Mouse (Mus musculus): ENCODE data around the gene Gstcd. TPM values are rescaled to one million over a fixed set of nuclear protein-coding genes. Genes with fewer than 3 reads are reported as not detected.

The Gstcd gene
- polyA plus RNA-seq (2012; rRNA removed): 3.8 and 5.1 TPM in 2 replicates

DNA sequence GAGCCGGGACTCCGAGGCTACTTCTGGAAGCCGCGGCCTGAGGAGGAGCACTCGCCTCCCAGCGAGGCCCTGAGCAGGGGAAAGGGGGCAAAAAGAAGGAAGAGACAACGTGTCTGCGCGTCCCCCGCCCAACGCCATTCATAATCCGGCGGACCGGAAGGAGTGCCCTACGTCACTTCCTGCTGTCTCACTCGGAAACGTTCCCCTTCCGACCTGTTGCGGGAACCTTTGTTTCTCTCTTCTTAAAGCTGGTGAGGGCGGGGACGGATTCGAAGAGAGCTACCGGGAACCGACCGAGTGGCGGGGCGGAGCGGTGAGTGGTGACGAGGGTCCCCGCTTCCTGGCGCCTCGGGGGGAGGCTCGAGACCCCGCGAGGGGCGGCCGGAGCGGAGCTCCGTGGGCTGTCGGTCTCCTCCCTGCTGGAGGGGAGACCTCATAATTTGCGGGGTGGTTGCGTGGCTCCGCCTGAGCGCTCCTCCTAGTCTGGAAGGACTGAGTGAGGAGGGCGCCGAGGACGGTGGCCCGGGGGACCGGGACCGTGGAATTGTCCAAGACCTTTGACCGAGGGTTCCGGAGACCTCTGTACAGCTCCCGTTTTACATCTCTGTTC lies at the start of gene Gstcd, which contains the start of gene Ints12:
Gene Gstcd, minus strand, starts transcription at position 370 of the 610 bp plus-strand sequence.
Gene Ints12, plus strand, starts transcription at position 177 of the 610 bp plus-strand sequence.
- DNase-seq (ENCODE audit: low read depth): peak; percentile 46

DNA sequence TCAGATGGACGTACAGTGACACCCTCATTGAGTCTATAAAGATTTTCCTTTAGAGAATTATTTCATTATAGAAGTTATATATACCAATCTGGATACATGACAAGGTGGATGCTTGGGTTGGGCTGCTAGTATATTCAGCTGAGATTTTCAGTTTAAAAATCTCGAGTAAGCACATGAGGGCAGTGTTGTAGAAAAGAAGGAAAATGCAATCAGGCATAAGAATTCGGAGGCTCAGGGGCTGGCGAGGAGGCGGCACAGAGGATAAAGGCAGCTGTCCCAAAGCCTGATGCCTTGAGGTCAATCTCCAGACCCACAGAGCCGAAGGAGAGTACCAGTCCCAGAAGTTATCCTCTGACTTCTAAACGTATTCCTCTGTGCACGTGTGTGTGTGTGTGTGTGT lies 40.8 kb upstream of the Gstcd start:
- no peak for DNase-seq (ENCODE audit: low read depth)

DNA sequence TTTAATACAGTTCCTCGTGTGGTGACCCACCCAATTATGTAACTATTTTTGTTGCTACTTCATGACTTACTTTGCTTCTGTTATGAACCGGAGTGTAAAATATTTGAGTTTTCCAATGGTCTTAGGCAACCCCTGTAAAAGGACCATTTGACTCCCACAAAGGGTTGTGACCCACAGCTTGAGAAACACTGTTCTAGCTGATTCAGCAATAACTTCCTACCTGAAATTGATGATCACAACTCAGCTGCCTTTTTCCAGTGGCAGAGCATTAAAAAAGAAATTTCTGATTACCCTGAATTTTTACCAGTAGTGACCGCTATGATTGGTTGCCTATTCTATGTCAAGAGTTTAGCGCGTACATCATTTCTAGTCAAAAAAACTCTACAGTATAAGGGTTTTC lies 39.5 kb upstream of the Gstcd start:
- DNase-seq (ENCODE audit: low read depth): no peak

DNA sequence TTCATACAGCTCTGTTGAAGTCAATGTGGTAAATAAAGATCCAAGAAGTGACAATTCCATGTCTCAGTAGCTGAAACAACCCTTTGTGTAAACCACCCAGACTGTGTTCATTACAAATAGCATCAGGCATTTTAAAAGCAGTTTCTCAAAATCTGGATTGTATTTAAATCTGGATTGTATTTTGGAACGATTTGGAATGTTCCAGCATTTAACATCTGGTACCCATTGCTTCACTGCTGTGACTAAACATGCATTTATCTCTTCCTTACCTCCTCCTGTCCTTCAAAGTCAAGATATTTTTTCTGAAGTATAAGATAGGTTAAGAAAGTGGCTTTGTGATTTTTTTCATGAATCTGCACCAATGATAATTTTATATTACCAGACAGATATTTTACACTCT lies 21.4 kb upstream of the Gstcd start:
- no peak for DNase-seq (ENCODE audit: low read depth)

DNA sequence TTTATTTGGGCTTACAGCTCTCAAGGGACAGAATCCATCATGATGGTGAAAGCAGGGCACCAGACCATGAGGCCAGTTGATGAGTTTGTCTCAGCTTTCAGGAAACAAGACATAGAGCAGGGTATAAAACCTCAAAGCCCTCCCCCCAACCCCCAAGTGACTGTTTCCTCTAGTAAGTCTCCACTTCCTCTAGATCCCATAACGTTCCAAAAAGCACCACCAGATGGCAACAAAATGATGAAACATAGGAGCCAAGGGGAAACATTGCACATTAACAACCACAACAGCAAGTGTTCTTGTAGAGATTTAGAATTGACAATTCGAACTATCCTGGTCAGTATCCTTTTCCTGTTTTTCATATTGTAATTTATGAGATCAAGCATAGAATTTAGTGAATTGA lies 19.9 kb upstream of the Gstcd start:
- DNase-seq (ENCODE audit: low read depth): no peak

DNA sequence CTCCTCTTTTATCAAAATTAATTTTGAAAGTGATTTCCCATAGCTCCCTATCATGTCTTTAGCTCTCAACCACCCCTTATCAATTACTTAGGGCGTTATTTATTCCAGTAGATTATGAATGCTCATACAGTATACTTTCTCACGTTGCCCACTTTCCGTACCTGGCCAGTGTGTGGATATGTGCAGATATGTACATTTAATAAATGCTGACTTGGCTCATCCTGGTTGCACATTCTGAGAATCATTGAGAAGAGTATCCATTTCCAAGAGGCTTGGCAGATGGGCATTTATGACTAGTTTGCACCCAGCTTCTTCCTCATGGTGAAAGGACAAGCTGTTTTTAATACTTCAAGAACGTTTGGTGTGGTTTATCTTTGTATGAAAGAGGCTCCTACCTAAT lies 18.0 kb upstream of the Gstcd start:
- no peak for DNase-seq (ENCODE audit: low read depth)

DNA sequence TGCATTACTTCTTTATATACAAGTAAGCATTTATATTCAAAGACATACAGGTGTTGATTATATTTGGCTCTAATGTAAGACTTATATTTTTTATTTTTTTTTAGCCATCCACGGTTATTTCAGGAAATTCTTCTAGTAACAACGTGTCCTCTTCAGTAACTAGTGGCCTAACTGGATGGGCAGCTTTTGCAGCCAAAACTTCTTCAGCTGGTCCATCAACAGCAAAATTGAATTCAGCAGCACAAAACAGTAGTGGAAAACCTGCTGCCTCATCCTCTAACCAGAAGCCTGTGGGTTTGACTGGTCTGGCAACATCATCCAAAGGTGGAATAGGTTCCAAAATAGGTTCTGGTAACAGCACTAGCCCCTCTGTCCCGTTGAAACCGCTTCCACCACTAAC lies 16.9 kb upstream of the Gstcd start:
- DNase-seq (ENCODE audit: low read depth): no peak

DNA sequence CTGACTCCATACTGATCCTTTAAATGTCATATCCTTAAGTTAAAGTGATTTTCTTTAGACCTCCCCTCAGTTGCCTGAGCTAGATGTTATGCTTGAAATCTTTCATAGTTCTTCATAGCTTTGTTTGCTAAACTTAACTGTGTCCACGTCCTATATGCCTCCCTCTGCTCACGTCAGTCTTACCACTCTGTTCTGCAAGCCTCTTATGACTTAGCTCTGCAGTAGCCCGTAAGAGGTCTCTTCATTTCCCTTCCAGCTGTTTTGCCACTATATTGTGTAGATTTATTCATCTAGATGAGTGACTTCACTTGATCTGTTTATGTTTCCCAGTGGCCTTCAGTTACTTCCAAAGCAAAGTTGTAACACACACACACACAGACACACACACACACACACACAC lies 12.6 kb upstream of the Gstcd start:
- no peak for DNase-seq (ENCODE audit: low read depth)

DNA sequence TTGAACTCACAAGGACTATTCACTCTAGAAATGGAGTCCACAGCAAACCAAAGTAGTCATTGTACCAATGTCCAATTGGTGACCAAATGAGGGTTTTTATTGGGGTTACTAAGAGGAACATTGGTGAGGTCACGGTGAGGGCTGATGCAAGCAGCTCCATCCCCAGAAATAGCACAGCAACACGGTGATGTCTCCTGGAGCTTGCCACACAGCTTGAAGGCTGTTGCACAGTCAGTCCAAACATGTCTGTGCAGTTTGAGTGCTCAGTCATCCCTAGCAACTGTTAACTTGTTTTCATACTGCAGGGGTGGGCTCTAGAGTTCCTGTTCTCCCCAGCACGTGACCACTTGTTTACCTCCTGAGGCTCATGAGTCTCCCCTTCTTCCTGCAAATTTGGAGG lies 11.9 kb upstream of the Gstcd start:
- no peak for DNase-seq (ENCODE audit: low read depth)

DNA sequence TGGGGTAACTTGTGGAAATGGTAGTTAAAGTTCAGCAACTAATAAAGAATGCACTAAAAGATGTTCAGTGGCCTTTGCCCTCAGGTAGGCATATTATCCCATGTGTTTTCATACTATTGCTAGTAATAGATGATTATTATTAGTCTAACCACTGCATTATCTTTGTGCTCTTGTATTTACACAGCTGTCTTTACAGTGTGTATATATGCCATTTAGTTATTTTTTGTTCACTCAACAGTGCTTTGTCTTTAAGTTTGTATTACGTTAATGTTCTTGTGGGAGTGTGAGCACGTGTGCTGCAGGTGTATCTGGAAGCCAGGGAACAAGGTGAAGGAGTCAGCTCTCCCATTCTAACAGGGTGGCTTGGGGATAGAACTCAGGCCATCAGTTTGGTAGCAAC lies 7.1 kb upstream of the Gstcd start:
- DNase-seq (ENCODE audit: low read depth): no peak

DNA sequence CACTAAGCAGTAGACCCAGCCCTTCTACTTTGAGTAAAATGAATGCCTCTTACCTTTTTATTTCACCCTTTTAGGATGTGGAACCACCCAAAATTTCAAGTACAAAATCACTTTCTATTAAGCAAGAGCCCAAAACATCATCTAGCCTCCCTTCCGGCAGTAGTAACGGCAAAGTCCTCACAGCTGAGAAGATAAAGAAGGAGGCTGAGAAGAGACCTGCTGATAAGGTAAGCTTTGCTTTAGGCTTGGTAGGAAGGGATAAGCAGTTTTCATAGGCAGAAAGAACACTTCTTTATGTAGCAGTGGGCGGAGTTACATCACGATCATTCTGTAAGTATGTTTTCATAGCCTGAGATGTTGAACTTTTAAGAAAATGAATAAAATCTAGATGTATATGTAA lies 6.5 kb upstream of the Gstcd start:
- DNase-seq (ENCODE audit: low read depth): no peak

DNA sequence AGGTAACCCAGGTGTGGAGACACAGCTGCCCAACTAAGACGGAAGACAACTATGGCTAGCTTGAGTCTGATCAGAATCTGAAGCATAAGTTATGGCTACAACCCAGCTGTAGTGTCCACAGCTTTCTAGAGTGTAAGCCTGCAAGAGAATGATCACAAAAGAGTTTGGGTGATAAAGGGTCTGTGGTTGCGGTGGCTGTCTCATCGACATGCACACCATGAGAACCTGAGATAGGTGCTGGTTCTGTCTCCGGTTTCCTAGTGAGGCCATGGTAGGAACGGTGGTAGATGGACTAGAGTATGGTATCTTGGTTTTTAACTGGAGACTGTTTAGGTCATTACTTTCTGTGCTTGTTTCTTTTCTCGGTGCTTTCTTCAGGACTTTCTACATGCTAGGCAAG lies 6.1 kb upstream of the Gstcd start:
- no peak for DNase-seq (ENCODE audit: low read depth)

DNA sequence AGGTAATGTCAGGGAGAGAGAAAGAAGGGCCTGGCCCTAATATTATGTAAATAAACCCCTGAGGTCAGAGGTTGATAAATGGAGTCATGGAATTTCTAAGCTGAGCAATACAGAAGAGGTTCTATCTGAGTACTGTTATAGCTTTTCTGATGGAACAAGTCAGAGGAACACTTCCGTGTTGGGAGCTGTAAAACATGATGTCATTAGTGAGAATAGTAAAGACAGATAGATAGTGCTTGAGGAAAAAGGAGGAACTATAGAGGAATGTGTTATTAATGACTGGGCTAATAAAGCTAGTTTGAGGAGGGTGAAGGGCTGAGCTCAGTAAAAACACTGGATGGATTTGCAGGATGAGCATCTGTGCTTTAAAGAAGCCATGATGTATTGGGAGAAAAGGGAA lies 2.5 kb upstream of the Gstcd start:
- DNase-seq (ENCODE audit: low read depth): no peak

DNA sequence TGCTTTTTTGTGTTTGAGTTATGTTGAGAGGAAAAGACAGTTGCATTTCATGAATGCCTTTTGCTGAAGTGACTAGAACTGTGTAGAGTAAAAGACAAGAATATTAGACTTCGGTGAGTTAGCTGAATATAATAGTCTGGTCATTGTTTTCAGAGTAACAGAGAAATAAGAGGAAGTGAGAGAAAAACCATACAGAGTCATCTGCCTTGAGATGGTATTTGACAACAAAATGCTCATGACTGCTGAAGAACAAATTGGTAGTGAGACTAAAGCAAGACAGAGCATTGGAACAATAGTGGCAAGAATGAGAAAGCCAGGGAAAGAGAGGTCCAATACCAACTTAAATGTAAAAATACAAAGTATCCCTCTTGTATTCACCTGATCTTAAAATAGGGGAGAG lies 1.1 kb upstream of the Gstcd start:
- no peak for DNase-seq (ENCODE audit: low read depth)

DNA sequence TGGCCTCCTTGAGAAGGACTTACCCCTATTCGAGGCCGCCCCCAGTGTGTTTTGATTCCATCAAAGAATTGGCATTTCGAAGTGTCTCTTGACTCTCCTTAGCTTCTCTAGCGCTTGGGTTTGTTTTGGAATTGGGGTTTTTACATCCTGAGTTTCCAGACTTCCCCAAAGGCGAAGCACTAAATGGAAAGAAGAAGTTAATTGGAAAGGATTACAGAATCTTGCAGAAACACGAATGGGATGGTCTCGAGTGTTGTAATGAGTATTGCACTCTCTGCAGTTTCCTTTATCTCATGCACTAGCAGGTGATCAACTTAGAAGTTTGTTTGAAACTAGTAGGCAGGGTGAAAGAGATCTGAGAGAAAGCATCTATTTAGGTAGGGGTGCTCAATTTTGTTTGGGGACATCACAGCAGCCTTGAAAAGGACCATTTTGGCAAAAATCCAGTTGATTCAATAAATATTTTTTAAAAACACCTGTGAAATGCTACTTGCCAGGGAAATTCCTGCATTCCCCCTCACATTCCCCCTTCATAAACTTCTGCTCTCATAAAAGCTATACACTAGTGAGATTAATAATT lies 531 bp upstream of the Gstcd start:
- DNase-seq (ENCODE audit: low read depth): no peak

DNA sequence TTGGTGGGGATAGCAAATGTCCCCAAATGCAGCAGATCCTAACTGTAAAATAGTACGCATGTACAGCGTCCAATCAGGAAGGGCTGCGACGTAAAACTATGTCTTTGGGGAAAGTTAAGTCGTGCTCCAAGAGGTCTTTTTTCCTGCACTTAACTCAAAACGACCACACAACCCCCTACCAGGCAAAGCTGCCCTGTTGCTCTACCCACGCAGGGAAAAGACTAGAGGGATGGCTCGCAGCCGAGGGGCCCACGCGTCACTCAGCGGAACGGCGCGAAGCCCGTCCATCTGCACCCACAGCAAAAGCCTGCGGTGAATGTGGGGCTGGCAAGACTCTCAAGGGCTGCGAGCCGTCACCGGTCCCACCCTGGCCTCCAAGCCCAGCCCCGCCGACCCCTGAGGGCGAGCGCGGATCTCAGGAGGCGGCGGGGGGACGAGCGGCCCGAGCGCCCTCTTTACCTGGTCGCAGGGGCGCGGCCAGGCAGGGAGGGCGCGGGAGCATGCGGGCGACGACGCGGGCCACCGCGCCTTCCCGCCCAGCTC lies 641 bp downstream of the Gstcd start:
- no peak for DNase-seq (ENCODE audit: low read depth)

DNA sequence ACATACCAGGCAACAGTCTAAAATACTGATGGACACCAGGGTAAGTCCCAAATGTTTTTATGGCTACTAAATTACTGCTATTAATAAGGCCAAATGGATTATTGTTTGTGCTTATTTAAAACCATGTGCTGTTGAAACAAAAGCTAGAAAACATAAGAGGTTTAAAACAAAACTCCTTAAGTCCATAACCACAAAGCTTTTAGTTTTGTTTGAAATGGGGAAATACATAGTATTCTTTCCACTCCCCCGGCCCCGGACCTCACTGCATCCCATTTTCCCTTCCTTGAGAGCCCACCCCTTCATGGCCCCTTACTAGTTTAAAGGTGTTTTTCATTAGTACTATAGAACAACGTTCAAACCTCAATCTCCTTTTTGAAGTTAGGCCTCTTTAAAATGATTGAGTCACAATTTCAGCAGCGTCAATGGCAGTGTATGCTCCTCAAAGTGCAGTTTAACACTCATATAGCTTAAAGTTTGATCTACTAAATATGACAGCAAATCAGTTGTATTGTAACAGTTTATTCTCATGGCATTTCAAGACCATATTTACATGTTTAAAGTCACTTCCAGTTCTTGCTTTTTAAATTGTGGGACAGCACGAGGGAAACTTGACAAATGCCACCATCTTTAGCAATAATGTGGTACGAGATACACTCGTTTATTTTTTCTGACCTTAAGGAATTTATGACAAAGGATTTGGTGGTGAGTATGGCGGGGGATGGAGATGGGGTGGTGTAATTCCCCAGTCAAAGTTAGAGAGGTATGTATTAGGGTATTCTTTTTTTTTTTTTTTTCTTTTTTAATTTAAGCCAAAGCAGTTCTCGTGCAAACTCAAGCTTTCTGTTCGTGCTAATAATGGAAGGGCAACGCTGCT lies 1.3 kb downstream of the Gstcd start:
- DNase-seq (ENCODE audit: low read depth): no peak

DNA sequence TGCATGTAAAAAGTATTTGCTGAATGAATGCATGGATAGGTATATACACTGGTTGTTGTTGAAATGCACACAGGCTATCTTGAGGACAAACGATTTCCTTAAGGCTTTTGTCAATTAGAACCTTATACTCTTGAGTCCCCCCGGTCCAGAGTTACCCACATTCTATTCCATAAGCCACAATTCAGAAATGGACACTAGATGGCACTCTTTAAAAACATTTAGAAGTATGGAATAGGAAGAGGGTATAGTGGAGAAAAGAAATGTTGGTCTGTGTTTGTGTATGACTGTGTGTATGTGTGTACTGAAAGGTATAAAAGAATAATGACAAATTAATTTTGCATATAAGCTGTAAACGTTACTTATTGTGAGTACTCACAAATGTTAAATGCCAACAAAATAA lies 6.0 kb downstream of the Gstcd start:
- DNase-seq (ENCODE audit: low read depth): no peak

DNA sequence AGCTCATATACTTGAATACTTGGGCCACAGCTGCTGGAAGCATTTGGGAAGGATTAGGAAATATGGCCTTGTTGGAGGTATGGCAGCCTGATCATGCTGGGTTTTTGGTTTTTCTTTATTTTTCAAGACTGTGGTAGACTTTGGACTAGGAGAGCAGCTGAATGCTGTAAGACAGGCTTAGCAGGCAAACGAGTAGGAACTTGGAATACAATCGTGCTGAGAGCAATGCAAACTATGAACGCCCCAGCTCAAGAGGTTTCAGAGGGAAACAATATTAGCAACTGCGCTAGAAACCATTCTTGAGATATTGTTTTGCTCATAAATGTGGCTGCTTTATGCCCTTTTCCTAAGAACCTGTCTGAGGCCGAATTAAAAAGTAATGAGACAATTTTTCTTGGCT lies 9.1 kb downstream of the Gstcd start:
- DNase-seq (ENCODE audit: low read depth): no peak

DNA sequence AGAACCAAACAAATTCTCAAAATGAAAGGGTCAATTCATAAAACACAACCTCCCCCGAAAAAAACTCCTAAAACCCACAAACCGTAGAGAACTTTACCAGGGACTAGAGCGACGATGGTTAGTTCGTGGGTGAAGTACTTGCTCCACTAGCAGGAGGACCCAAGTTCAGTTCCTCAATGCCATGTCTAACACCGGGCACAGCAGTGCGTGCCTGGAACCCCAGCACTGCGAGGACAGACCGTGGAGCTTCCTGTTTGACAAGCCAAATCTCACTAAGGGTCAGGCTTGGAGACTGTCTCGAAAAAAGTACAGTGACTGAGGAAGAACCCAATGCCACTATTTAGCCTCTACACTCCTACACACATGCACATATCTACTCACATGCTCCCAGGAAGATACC lies 16.3 kb downstream of the Gstcd start:
- no peak for DNase-seq (ENCODE audit: low read depth)

DNA sequence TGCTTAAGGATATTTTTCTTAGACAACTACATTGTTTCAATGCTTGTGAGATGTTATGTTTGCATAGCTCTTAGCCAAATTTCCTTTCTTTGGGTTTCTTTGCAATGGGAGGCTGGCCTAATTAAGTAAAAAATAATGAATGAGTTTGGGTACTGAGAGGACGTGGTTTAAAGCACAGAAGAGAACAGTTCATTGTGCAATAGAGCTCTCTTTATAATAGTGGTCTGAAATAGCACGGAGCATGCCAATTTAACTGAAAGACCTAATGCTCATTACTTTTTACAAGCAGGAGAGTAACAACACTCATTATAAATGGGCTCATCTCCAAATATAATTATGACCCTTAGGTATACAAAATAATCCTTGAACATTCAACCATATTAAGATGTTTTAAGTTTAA lies 39.8 kb downstream of the Gstcd start:
- DNase-seq (ENCODE audit: low read depth): no peak

DNA sequence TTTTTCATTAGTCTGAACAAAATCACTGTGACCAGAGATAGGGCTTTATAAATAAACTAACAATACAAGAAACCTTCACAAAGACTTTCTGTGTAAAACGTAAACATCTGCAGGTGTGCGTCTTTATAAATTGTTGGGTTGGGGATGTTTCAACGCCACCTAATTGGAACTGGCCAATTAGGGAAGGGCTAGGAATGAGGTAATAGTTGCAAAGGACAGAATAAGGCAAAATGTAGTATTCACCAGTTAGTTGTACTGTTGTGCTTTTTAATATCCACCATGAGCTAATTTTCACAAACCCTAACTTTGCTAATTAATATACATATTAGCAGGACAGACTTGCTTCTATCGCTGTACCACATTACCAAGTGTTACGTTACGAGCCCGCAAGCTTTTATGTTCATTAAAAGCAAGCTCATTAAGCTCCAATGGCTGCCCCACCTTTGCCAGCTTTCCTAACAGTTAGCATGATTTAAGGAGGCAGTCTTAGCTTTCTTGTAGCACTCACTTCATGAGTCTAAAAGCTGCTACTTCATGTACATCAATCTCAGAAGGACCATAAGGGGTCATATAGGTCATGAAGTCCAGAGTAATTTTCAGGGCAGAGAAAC lies 58.6 kb downstream of the Gstcd start:
- DNase-seq (ENCODE audit: low read depth): no peak
